Mouse (Mus musculus) kidney, postnatal 0 days (tissue): ENCODE results near the gene Rnf121. TPM values are rescaled to one million over a fixed set of nuclear protein-coding genes. Genes with fewer than 3 reads are reported as not detected.
"Not testable (repeated sequence)": the region's sequence is repeated elsewhere in the genome, so short reads cannot be mapped to it uniquely, and the experiment has no call there.

Experiments
- ATAC-seq: fragments of 200-750 bp; cut with Nextera tagmentation; replicated peaks from 2 replicates; pipeline ENCODE4 v1.8.0; 2017; ENCODE audit warnings: low read depth, moderate number of reproducible peaks, moderate TSS enrichment, moderate library complexity; ENCODE audit not compliant: low FRiP score
- DNase-seq: peaks from one replicate; pipeline ENCODE4 v3.0.0-alpha.2; 2016; ENCODE audit warnings: low spot score
- H3K27ac ChIP-seq: fragments of 300-500 bp; sonication (generic); 2 replicates; pipeline ENCODE4 v1.5.1; 2014; ENCODE audit warnings: mild to moderate bottlenecking
- H3K27me3 ChIP-seq: fragments of 300-500 bp; sonication (generic); 2 replicates; pipeline ENCODE4 v1.6.1; 2014; ENCODE audit warnings: low read length, mixed read lengths; ENCODE audit not compliant: insufficient read depth
- H3K36me3 ChIP-seq: fragments of 300-500 bp; sonication (generic); 2 replicates; pipeline ENCODE4 v1.6.1; 2014; ENCODE audit warnings: low read length, mixed read lengths; ENCODE audit not compliant: insufficient read depth
- H3K4me1 ChIP-seq: fragments of 300-500 bp; sonication (generic); replicated peaks from 2 replicates; pipeline ENCODE4 v1.6.1; 2014; ENCODE audit warnings: antibody characterized with exemption, low read length, mixed read lengths; ENCODE audit not compliant: insufficient read depth
- H3K4me2 ChIP-seq: fragments of 300-500 bp; sonication (generic); 2 replicates; pipeline ENCODE4 v1.6.1; 2014; ENCODE audit warnings: mild to moderate bottlenecking, low read length, moderate library complexity, mixed read lengths
- H3K4me3 ChIP-seq: fragments of 300-500 bp; sonication (generic); replicated peaks from 2 replicates; pipeline ENCODE4 v1.5.1; 2014; ENCODE audit warnings: low read depth, low read length
- H3K9ac ChIP-seq: fragments of 300-500 bp; sonication (generic); 2 replicates; pipeline ENCODE4 v1.6.1; 2014; ENCODE audit warnings: low read depth, low read length
- H3K9me3 ChIP-seq: fragments of 300-500 bp; sonication (generic); replicated peaks from 2 replicates; pipeline ENCODE4 v1.6.1; 2016; ENCODE audit warnings: low read length, inconsistent platforms, mixed read lengths
- CTCF ChIP-seq: IDR thresholded peaks from 2 replicates; pipeline ENCODE4 v1.5.1; 2016; ENCODE audit warnings: antibody characterized with exemption, low read depth, mild to moderate bottlenecking, moderate library complexity
- WGBS: fragments of 180-500 bp; shearing (Covaris S2); extraction: QIAGEN DNeasy Blood & Tissue Kit; methylation state at CpG from one replicate; pipeline ENCODE4 v1.1.7; 2014; 5-methylcytosine and 5-hydroxymethylcytosine counted together
- polyA plus RNA-seq: library from polyadenylated mRNA; unstranded; fragments of >200 nt; fragmentation: Nextera tagmentation; extraction: Ambion mirVana; gene quantifications from 2 replicates; pipeline ENCODE4 v1.2.1, GENCODE M21; 2015

Rnf121 gene
- polyA plus RNA-seq, 1 experiment from 2014 or later: 24.8 TPM

- Histone ChIP-seq H3K4me1 (no peaks in the 10 kb centered on the region), H3K4me3 (no peak overlapping the region), H3K4me2 (no peak overlapping the region), H3K27me3 (no peaks in the 10 kb centered on the region), H3K36me3 (peaks cover 30% of the 10 kb centered on the region), H3K9me3 (no peaks in the 10 kb centered on the region), H3K27ac (no peak overlapping the region), H3K9ac (no peak overlapping the region)
- ATAC-seq (no peak), DNase-seq (no peak)
- WGBS: 91% methylated on average over 9 of the region's 9 CpGs
- no peak for TF ChIP-seq CTCF
Observed at GRCm38 (mm10) chr7:102023821-102024220, 41.4 kb downstream of the Rnf121 start.

GRCm38 (mm10) chr7:102020934-102021333 is 44.3 kb downstream of the Rnf121 start:
- not testable (repeated sequence) for ATAC-seq, H3K9me3 ChIP-seq, H3K4me3 ChIP-seq, H3K27me3 ChIP-seq, DNase-seq, H3K4me1 ChIP-seq, H3K4me2 ChIP-seq, H3K27ac ChIP-seq, H3K9ac ChIP-seq
- peaks cover 30% of the 10 kb centered on the region for H3K36me3 ChIP-seq
- 84% methylated on average over 2 of the region's 2 CpGs for WGBS

- Histone ChIP-seq H3K27ac (no peak overlapping the region), H3K36me3 (peaks cover 45% of the 10 kb centered on the region), H3K4me2 (no peak overlapping the region), H3K4me1 (no peaks in the 10 kb centered on the region), H3K9ac (no peak overlapping the region), H3K4me3 (no peak overlapping the region), H3K9me3 (no peaks in the 10 kb centered on the region), H3K27me3 (no peaks in the 10 kb centered on the region)
- TF ChIP-seq CTCF: no peak
- DNase-seq: no peak
- no peak for ATAC-seq
- WGBS: 62% methylated on average over 3 of the region's 3 CpGs
Observed at GRCm38 (mm10) chr7:102019362-102019761, 45.9 kb downstream of the Rnf121 start.

- Histone ChIP-seq H3K4me3 (no peak within 1 kb of the TSS), H3K27me3 (no peaks in the 10 kb centered on the region), H3K27ac (no peak within 1 kb of the TSS), H3K4me2 (0 out of 2 replicates have a peak within 1 kb of the TSS, but pooled peaks have one; percentile 27), H3K4me1 (no peaks in the 10 kb centered on the region), H3K9me3 (no peaks in the 10 kb centered on the region), H3K36me3 (peaks cover 47% of the 10 kb centered on the region), H3K9ac (no peak within 1 kb of the TSS)
- no peak for TF ChIP-seq CTCF
- no peak for ATAC-seq
- no peak for DNase-seq
- 83% methylated on average over 3 of the region's 3 CpGs for WGBS
Observed at GRCm38 (mm10) chr7:102018590-102018989, 46.7 kb downstream of the Rnf121 start, which contains the start of gene Il18bp. Gene Il18bp (minus strand): TSS chr7:102018690.

GRCm38 (mm10) chr7:102018034-102018433 is 47.2 kb downstream of the Rnf121 start:
- no peak for DNase-seq
- no peaks in the 10 kb centered on the region for H3K4me1 ChIP-seq
- no peaks in the 10 kb centered on the region for H3K27me3 ChIP-seq
- no peak overlapping the region for H3K4me3 ChIP-seq
- no peak for ATAC-seq
- peaks cover 52% of the 10 kb centered on the region for H3K36me3 ChIP-seq
- H3K4me2 ChIP-seq: 0 out of 2 replicates have a peak overlapping the region, but pooled peaks have one; percentile 27
- no peak overlapping the region for H3K9ac ChIP-seq
- 61% methylated on average over 7 of the region's 7 CpGs for WGBS
- TF ChIP-seq CTCF: no peak
- no peaks in the 10 kb centered on the region for H3K9me3 ChIP-seq
- H3K27ac ChIP-seq: no peak overlapping the region

GRCm38 (mm10) chr7:102017452-102017851 is 47.8 kb downstream of the Rnf121 start:
- no peak overlapping the region for H3K9ac ChIP-seq
- no peaks in the 10 kb centered on the region for H3K4me1 ChIP-seq
- H3K27ac ChIP-seq: no peak overlapping the region
- peaks cover 57% of the 10 kb centered on the region for H3K36me3 ChIP-seq
- H3K4me2 ChIP-seq: 0 out of 2 replicates have a peak overlapping the region, but pooled peaks have one; percentile 27
- no peaks in the 10 kb centered on the region for H3K27me3 ChIP-seq
- H3K9me3 ChIP-seq: no peaks in the 10 kb centered on the region
- H3K4me3 ChIP-seq: no peak overlapping the region
- ATAC-seq: no peak
- WGBS: 82% methylated on average over 5 of the region's 5 CpGs
- TF ChIP-seq CTCF: no peak
- peak; percentile 23 for DNase-seq

- no peak overlapping the region for H3K4me2 ChIP-seq
- 82% methylated on average over 4 of the region's 4 CpGs for WGBS
- H3K4me3 ChIP-seq: no peak overlapping the region
Observed at GRCm38 (mm10) chr7:102016936-102017335, 48.3 kb downstream of the Rnf121 start.

More at GRCm38 (mm10) chr7:102016936-102017335, 48.3 kb downstream of the Rnf121 start:
- Histone ChIP-seq H3K27me3 (no peaks in the 10 kb centered on the region), H3K9ac (no peak overlapping the region), H3K9me3 (no peaks in the 10 kb centered on the region), H3K27ac (no peak overlapping the region), H3K4me1 (no peaks in the 10 kb centered on the region), H3K36me3 (peaks cover 59% of the 10 kb centered on the region)
- no peak for DNase-seq
- no peak for TF ChIP-seq CTCF
- ATAC-seq: no peak
